Mouse (Mus musculus) intestine, postnatal 0 days (tissue): ENCODE data around the gene Dner. TPM values are rescaled to one million over a fixed set of nuclear protein-coding genes. Genes with fewer than 3 reads are reported as not detected.

ENCODE experiments used
- ATAC-seq: fragments of 200-750 bp; cut with Nextera tagmentation; 2 replicates; pipeline ENCODE4 v1.8.0; 2017; ENCODE audit warnings: mild to moderate bottlenecking, moderate TSS enrichment, moderate library complexity
- H3K27ac ChIP-seq: fragments of 300-500 bp; sonication (generic); 2 replicates; pipeline ENCODE4 v1.5.1; 2014; ENCODE audit warnings: mild to moderate bottlenecking, low read depth, low read length, moderate library complexity
- H3K27me3 ChIP-seq: fragments of 300-500 bp; sonication (generic); replicated peaks from 2 replicates; pipeline ENCODE4 v1.6.1; 2014; ENCODE audit warnings: low read length, mixed read lengths; ENCODE audit not compliant: control insufficient read depth, insufficient read depth
- H3K36me3 ChIP-seq: fragments of 300-500 bp; sonication (generic); 2 replicates; pipeline ENCODE4 v1.6.1; 2014; ENCODE audit warnings: mild to moderate bottlenecking, moderate library complexity; ENCODE audit not compliant: control insufficient read depth, insufficient read depth
- H3K4me1 ChIP-seq: fragments of 300-500 bp; sonication (generic); replicated peaks from 2 replicates; pipeline ENCODE4 v1.6.1; 2014; ENCODE audit warnings: antibody characterized with exemption, low read length, mixed read lengths; ENCODE audit not compliant: control insufficient read depth, insufficient read depth
- H3K4me2 ChIP-seq: fragments of 300-500 bp; sonication (generic); replicated peaks from 2 replicates; pipeline ENCODE4 v1.6.1; 2014; ENCODE audit warnings: low read depth, mild to moderate bottlenecking, moderate library complexity
- H3K4me3 ChIP-seq: fragments of 300-500 bp; sonication (generic); 2 replicates; pipeline ENCODE4 v1.5.1; 2014; ENCODE audit warnings: low read depth, low read length
- H3K9ac ChIP-seq: fragments of 300-500 bp; sonication (generic); 2 replicates; pipeline ENCODE4 v1.6.1; 2014; ENCODE audit warnings: mild to moderate bottlenecking, low read depth, low read length
- H3K9me3 ChIP-seq: fragments of 300-500 bp; sonication (generic); 2 replicates; pipeline ENCODE4 v1.6.1; 2016; ENCODE audit warnings: mixed run types; ENCODE audit not compliant: control insufficient read depth
- CTCF ChIP-seq: sonication (generic); IDR thresholded peaks from 2 replicates; pipeline ENCODE4 v1.5.1; 2016; ENCODE audit warnings: low read depth, mild to moderate bottlenecking, control low read depth, antibody characterized with exemption, moderate library complexity
- WGBS: fragments of 180-500 bp; shearing (Covaris S2); extraction: QIAGEN DNeasy Blood & Tissue Kit; methylation state at CpG from one replicate; pipeline ENCODE4 v1.1.7; 2014; 5-methylcytosine and 5-hydroxymethylcytosine counted together
- polyA plus RNA-seq: library from polyadenylated mRNA; unstranded; fragments of >200 nt; fragmentation: Nextera tagmentation; extraction: Ambion mirVana; gene quantifications from 2 replicates; pipeline ENCODE4 v1.2.1, GENCODE M21; 2015

Dner gene
- polyA plus RNA-seq, 1 experiment from 2014 or later, result 2.1 TPM

GRCm38 (mm10) chr1:84506984-84507546 is 189.0 kb downstream of the Dner start:
- no peak for TF ChIP-seq CTCF
- no peak overlapping the region for H3K9ac ChIP-seq
- no peaks in the 10 kb centered on the region for H3K27me3 ChIP-seq
- H3K4me3 ChIP-seq, result no peak overlapping the region
- H3K9me3 ChIP-seq, result no peaks in the 10 kb centered on the region
- H3K4me2 ChIP-seq, result no peak overlapping the region
- H3K4me1 ChIP-seq, result no peaks in the 10 kb centered on the region
- no peak for ATAC-seq
- 47% methylated on average over 6 of the region's 6 CpGs for WGBS
- no peaks in the 10 kb centered on the region for H3K36me3 ChIP-seq
- H3K27ac ChIP-seq, result no peak overlapping the region

DNA sequence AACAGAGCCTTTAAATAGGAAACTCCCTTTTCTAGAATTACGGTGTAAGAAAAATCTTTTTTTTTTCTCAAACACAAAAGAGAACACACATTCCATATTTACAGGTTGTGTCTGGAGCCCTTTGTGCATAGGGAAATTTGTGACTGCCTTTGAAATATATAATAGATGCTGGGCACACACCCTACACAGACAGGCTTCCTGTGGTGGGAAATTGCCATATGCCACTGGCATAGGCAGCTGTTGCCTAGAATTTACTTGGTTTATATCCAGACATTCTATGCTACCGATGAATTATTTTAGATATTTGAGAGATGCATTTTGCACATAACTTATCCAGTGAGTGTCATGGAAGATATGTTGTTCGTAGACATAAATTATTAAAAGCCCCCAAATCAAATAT is 195.3 kb downstream of the Dner start:
- H3K27ac ChIP-seq, result no peak overlapping the region
- no peaks in the 10 kb centered on the region for H3K27me3 ChIP-seq
- TF ChIP-seq CTCF, result no peak
- no peak overlapping the region for H3K9ac ChIP-seq
- no peak overlapping the region for H3K4me3 ChIP-seq
- H3K4me1 ChIP-seq, result no peaks in the 10 kb centered on the region
- H3K9me3 ChIP-seq, result no peaks in the 10 kb centered on the region
- no peak for ATAC-seq
- 90% methylated on average over 3 of the region's 3 CpGs for WGBS
- H3K4me2 ChIP-seq, result no peak overlapping the region
- no peaks in the 10 kb centered on the region for H3K36me3 ChIP-seq

- 83% methylated on average over 6 of the region's 6 CpGs for WGBS
Observed at GRCm38 (mm10) chr1:84491732-84492131, 204.3 kb downstream of the Dner start.

GRCm38 (mm10) chr1:84488546-84488945 is 207.5 kb downstream of the Dner start:
- Histone ChIP-seq H3K27me3 (no peaks in the 10 kb centered on the region), H3K4me3 (no peak overlapping the region), H3K4me1 (no peaks in the 10 kb centered on the region), H3K36me3 (no peaks in the 10 kb centered on the region), H3K4me2 (no peak overlapping the region), H3K9ac (no peak overlapping the region), H3K9me3 (no peaks in the 10 kb centered on the region), H3K27ac (no peak overlapping the region)
- no peak for ATAC-seq
- 96% methylated on average over 1 of the region's 1 CpGs for WGBS
- no peak for TF ChIP-seq CTCF

More at GRCm38 (mm10) chr1:84491732-84492131, 204.3 kb downstream of the Dner start:
- Histone ChIP-seq H3K9ac (no peak overlapping the region), H3K27ac (no peak overlapping the region), H3K9me3 (no peaks in the 10 kb centered on the region), H3K36me3 (no peaks in the 10 kb centered on the region), H3K4me1 (no peaks in the 10 kb centered on the region), H3K27me3 (no peaks in the 10 kb centered on the region), H3K4me2 (no peak overlapping the region), H3K4me3 (no peak overlapping the region)
- ATAC-seq, result no peak
- TF ChIP-seq CTCF, result no peak

- TF ChIP-seq CTCF, result no peak
- H3K27me3 ChIP-seq, result no peaks in the 10 kb centered on the region
- no peak for ATAC-seq
- H3K4me2 ChIP-seq, result no peak overlapping the region
- no peak overlapping the region for H3K4me3 ChIP-seq
- H3K9me3 ChIP-seq, result no peaks in the 10 kb centered on the region
- H3K9ac ChIP-seq, result no peak overlapping the region
- H3K27ac ChIP-seq, result no peak overlapping the region
- H3K4me1 ChIP-seq, result no peaks in the 10 kb centered on the region
- H3K36me3 ChIP-seq, result no peaks in the 10 kb centered on the region
Observed at GRCm38 (mm10) chr1:84485066-84485465, 211.0 kb downstream of the Dner start.

- Histone ChIP-seq H3K4me2 (no peak overlapping the region), H3K4me1 (no peaks in the 10 kb centered on the region), H3K9me3 (no peaks in the 10 kb centered on the region), H3K27ac (no peak overlapping the region), H3K4me3 (no peak overlapping the region), H3K9ac (no peak overlapping the region), H3K27me3 (no peaks in the 10 kb centered on the region), H3K36me3 (no peaks in the 10 kb centered on the region)
- no peak for ATAC-seq
- 77% methylated on average over 3 of the region's 3 CpGs for WGBS
- TF ChIP-seq CTCF, result no peak
Observed at GRCm38 (mm10) chr1:84484577-84484976, 211.4 kb downstream of the Dner start.

DNA sequence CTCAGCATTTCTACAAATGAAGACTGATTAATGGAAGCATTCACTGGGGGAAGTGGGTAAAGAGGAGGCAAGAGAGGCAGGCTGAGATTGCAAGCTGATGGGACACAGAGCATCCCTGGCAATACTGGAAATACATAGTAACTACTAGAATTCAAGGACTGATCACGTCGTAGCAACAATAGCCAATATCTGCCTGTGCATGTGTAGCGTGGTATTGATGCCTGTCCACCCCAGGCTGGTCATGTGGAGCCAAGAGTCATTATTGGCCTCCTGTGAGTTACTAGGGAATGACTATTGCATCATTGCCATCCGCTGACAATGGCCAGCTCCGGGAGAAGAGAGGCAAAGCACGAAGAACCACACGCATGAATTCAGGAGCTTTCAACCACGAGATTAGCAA is 216.0 kb downstream of the Dner start:
- H3K4me2 ChIP-seq, result no peak overlapping the region
- TF ChIP-seq CTCF, result no peak
- H3K4me1 ChIP-seq, result no peaks in the 10 kb centered on the region
- ATAC-seq, result no peak
- H3K36me3 ChIP-seq, result no peaks in the 10 kb centered on the region
- H3K27me3 ChIP-seq, result no peaks in the 10 kb centered on the region
- H3K27ac ChIP-seq, result no peak overlapping the region
- H3K4me3 ChIP-seq, result no peak overlapping the region
- H3K9me3 ChIP-seq, result no peaks in the 10 kb centered on the region
- WGBS, result 92% methylated on average over 8 of the region's 8 CpGs
- no peak overlapping the region for H3K9ac ChIP-seq
